Mouse (Mus musculus): ENCODE data around the gene Tgtp2. TPM values are rescaled to one million over a fixed set of nuclear protein-coding genes. Genes with fewer than 3 reads are reported as not detected.
"Not testable (repeated sequence)": the region's sequence is repeated elsewhere in the genome, so short reads cannot be mapped to it uniquely, and the experiment has no call there.

Gene Tgtp2
- not detected in 2 replicates for polyA plus RNA-seq (2016; fragmentation: Nextera tagmentation; extraction: Ambion mirVana)

GRCm38 (mm10) chr11:49063713-49064469 lies at the start of gene Tgtp2:
Gene Tgtp2, minus strand, starts transcription at chr11:49064206.
- not testable (repeated sequence) for DNase-seq (ENCODE audit: extremely low spot score, low spot score); H3K27ac ChIP-seq; H3K4me1 ChIP-seq; H3K4me3 ChIP-seq; H3K36me3 ChIP-seq (replicated peaks); H3K27me3 ChIP-seq (ENCODE audit: poor library complexity, severe bottlenecking); H3K9me3 ChIP-seq
- WGBS = 81% methylated on average over 5 of the region's 5 CpGs

DNA sequence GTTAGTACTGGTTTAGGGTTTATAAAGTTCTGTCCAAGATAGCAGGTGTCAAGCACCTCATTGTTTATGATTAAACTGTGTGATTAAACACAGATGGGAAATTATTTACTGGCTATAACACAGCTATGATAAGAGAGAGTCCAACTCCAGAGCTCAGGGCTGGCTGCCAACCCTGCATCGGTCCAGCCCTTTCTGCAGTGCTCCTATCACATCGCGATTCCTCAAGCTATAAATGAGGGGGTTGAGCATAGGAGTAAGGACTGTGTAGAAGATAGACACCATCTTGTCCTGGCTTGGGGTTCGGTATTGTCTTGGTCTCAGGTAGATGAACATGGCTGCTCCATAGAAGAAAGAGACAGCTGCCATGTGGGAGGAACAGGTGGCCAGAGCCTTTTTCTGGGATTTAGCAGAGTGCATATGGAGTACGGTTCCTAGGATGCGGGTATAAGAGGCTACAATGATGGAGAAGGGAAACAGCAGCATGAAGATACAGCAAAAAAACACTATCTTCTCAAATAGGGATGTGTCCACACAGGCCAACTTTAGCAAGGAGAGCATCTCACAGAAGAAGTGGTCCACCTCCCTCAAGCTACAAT lies 48.7 kb upstream of the Tgtp2 start:
- whole genome bisulfite sequencing = 85% methylated on average over 6 of the region's 6 CpGs
- DNase-seq (ENCODE audit: extremely low spot score, low spot score) = no peak
- H3K36me3 ChIP-seq (replicated peaks) = no peaks in the 10 kb centered on the region
- H3K4me1 ChIP-seq = 0 out of 2 replicates have a peak, but pooled peaks cover 6% of the 10 kb centered on the region
- H3K27me3 ChIP-seq (ENCODE audit: poor library complexity, severe bottlenecking) = no peaks in the 10 kb centered on the region
- H3K4me3 ChIP-seq = no peak overlapping the region
- no peaks in the 10 kb centered on the region for H3K9me3 ChIP-seq
- no peak overlapping the region for H3K27ac ChIP-seq

DNA sequence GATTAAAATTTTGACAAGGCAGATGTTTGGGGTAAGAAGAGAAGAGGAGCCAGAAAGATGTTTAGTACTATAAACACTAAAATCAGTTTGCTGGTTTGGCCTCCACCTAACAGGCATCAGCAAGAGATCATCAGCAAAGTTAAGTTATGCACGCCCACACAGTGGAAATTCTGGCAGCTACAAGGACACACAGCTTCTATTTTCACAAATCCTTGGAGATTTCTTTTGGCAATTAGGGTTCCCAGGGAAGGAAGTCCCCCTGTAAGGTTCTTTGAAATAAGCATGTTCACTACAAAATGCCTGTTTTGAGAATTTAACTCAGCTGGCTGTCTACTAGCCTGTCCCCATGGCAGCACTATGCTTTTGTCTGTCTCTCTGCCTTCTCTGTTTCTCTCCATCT lies 47.0 kb upstream of the Tgtp2 start:
- DNase-seq (ENCODE audit: extremely low spot score, low spot score) = no peak
- Histone ChIP-seq H3K36me3 (replicated peaks) (no peaks in the 10 kb centered on the region), H3K9me3 (no peaks in the 10 kb centered on the region), H3K4me3 (no peak overlapping the region), H3K27ac (no peak overlapping the region), H3K27me3 (ENCODE audit: poor library complexity, severe bottlenecking) (no peaks in the 10 kb centered on the region), H3K4me1 (0 out of 2 replicates have a peak, but pooled peaks cover 7% of the 10 kb centered on the region)
- WGBS = 77% methylated on average over 1 of the region's 1 CpGs

DNA sequence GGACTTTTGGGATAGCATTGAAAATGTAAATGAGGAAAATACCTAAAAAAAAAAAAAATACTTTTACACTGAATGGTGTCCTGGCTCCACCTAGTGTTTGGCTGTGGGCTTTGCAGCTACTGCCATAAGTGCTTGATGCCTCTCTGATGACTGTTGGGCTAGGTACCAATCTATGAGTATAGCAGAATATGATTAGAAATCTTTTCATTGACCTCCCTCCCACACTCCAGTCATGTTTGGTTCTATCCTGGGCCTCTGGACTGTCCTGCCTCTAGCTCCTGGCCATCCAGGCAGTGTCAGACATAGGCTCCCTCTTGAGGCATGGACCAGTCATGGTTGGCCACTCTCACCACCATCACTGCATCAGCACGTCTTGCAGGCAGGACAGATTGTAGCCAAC lies 44.8 kb upstream of the Tgtp2 start:
- Histone ChIP-seq H3K27me3 (ENCODE audit: poor library complexity, severe bottlenecking) (no peaks in the 10 kb centered on the region), H3K27ac (no peak overlapping the region), H3K36me3 (replicated peaks) (no peaks in the 10 kb centered on the region), H3K9me3 (no peaks in the 10 kb centered on the region), H3K4me1 (0 out of 2 replicates have a peak, but pooled peaks cover 7% of the 10 kb centered on the region), H3K4me3 (no peak overlapping the region)
- WGBS = 47% methylated on average over 1 of the region's 1 CpGs
- no peak for DNase-seq (ENCODE audit: extremely low spot score, low spot score)

DNA sequence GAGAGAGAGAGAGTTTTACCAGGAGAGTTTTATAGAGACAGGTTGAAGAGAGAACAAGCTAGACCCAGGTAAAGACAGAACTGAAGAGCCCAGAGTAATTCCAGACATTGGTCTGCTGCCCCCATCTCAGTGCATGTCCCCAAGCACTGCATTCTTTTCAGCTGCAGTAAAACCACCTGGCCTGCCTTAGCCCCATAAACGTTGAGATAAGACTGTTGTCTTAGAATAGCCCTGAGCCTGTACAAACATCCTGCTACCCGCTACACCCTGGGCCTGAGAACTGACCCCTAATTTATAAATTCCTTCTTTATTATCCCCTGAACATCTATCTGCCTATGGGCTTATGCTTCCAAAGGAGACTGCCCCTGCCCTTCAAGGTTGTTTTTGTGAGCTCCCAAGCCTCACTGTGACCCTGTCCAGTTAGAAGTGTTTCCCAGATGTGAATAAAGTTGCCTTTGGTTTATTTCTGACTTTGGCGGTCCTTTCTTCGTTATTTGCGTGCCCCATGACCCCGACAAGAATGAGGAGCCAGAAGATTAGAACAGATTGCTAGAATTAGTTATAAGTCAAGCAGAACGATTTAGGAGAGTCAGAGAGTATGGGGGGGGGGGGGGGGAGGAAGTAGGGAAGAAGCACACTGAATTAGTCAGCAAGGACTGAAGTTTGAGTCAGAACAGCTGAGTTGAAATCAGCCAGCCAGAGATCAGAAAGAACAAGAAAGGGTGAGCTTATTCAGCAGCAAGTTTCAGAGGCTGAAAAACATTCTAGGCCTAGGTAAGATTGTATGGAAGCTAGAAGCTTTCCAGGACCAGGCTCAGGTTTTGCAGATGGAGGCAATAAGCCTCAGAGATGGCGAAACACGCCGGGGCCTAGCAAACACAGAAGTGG lies 43.9 kb upstream of the Tgtp2 start:
- WGBS = 64% methylated on average over 10 of the region's 10 CpGs

GRCm38 (mm10) chr11:49105752-49106151 lies 41.7 kb upstream of the Tgtp2 start:
- H3K27me3 ChIP-seq (ENCODE audit: poor library complexity, severe bottlenecking) = no peaks in the 10 kb centered on the region
- H3K4me3 ChIP-seq = no peak overlapping the region
- WGBS = 58% methylated on average over 1 of the region's 1 CpGs
- no peak overlapping the region for H3K27ac ChIP-seq
- peaks cover 14% of the 10 kb centered on the region; the same call in 1 of the 2 replicates for H3K4me1 ChIP-seq
- H3K36me3 ChIP-seq (replicated peaks) = no peaks in the 10 kb centered on the region
- DNase-seq (ENCODE audit: extremely low spot score, low spot score) = no peak
- no peaks in the 10 kb centered on the region for H3K9me3 ChIP-seq

More for the DNA sequence above, 43.9 kb upstream of the Tgtp2 start:
- Histone ChIP-seq H3K36me3 (replicated peaks) (no peaks in the 10 kb centered on the region), H3K4me1 (peaks cover 12% of the 10 kb centered on the region; the same call in 1 of the 2 replicates), H3K9me3 (no peaks in the 10 kb centered on the region), H3K27ac (no peak overlapping the region), H3K4me3 (no peak overlapping the region), H3K27me3 (ENCODE audit: poor library complexity, severe bottlenecking) (no peaks in the 10 kb centered on the region)
- no peak for DNase-seq (ENCODE audit: extremely low spot score, low spot score)

DNA sequence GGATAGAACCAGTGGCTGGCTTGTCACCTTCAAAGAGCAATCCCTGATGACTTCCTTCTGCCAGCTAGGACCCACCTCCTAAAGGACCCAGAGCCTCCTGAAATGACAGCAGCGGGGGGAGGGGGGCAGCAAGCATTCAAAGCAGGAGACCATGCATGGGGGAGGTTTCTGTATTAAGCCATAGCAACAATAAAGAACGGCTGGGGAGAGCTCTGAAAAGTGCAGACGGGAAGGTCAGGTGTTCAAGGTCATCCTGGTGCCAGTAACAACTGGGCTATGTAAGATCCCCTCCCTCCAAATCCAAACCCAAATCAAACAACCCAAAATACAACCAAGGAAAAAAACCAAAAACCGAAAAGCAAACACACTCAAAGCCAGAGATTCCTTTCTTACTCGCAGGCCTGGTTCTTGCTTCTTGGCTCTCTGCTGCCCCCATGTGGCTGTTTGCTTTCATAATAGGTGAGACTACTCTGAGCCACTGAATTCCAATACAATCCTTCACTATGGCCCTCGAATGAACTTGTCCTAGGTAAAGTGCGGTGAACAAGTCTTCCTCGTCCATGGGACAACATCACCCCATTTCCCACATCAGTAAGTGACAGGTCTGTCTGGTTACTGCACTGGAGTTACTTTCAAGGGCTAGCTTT lies 39.2 kb upstream of the Tgtp2 start:
- WGBS = 25% methylated on average over 8 of the region's 8 CpGs
- H3K9me3 ChIP-seq = no peaks in the 10 kb centered on the region
- H3K4me1 ChIP-seq = peaks cover 12% of the 10 kb centered on the region; the same call in 1 of the 2 replicates
- no peaks in the 10 kb centered on the region for H3K36me3 ChIP-seq (replicated peaks)
- H3K4me3 ChIP-seq = no peak overlapping the region
- H3K27ac ChIP-seq = no peak overlapping the region
- no peaks in the 10 kb centered on the region for H3K27me3 ChIP-seq (ENCODE audit: poor library complexity, severe bottlenecking)
- peak; percentile 80 for DNase-seq (ENCODE audit: extremely low spot score, low spot score)

- DNase-seq (ENCODE audit: extremely low spot score, low spot score) = no peak
- Histone ChIP-seq H3K27ac (no peak overlapping the region), H3K36me3 (replicated peaks) (no peaks in the 10 kb centered on the region), H3K4me1 (peaks cover 6% of the 10 kb centered on the region; the same call in 1 of the 2 replicates), H3K9me3 (no peaks in the 10 kb centered on the region), H3K4me3 (no peak overlapping the region), H3K27me3 (ENCODE audit: poor library complexity, severe bottlenecking) (no peaks in the 10 kb centered on the region)
- WGBS = 69% methylated on average over 5 of the region's 5 CpGs
Observed at GRCm38 (mm10) chr11:49101500-49101899, 37.5 kb upstream of the Tgtp2 start.

GRCm38 (mm10) chr11:49100409-49100808 lies 36.4 kb upstream of the Tgtp2 start:
- Histone ChIP-seq H3K27me3 (ENCODE audit: poor library complexity, severe bottlenecking) (no peaks in the 10 kb centered on the region), H3K27ac (no peak overlapping the region), H3K36me3 (replicated peaks) (no peaks in the 10 kb centered on the region), H3K9me3 (no peaks in the 10 kb centered on the region), H3K4me1 (peaks cover 8% of the 10 kb centered on the region; the same call in 1 of the 2 replicates), H3K4me3 (no peak overlapping the region)
- WGBS = 89% methylated on average over 3 of the region's 3 CpGs
- DNase-seq (ENCODE audit: extremely low spot score, low spot score) = no peak

- H3K4me1 ChIP-seq = peaks cover 4% of the 10 kb centered on the region; the same call in 1 of the 2 replicates
- no peaks in the 10 kb centered on the region for H3K27me3 ChIP-seq (ENCODE audit: poor library complexity, severe bottlenecking)
- no peaks in the 10 kb centered on the region for H3K36me3 ChIP-seq (replicated peaks)
- H3K9me3 ChIP-seq = no peaks in the 10 kb centered on the region
- no peak for DNase-seq (ENCODE audit: extremely low spot score, low spot score)
- no peak overlapping the region for H3K27ac ChIP-seq
- 76% methylated on average over 4 of the region's 4 CpGs for WGBS
- no peak overlapping the region for H3K4me3 ChIP-seq
Observed at GRCm38 (mm10) chr11:49095367-49095766, 31.4 kb upstream of the Tgtp2 start.

GRCm38 (mm10) chr11:49093861-49094660 lies 30.1 kb upstream of the Tgtp2 start:
- peaks cover 4% of the 10 kb centered on the region; the same call in 1 of the 2 replicates for H3K4me1 ChIP-seq
- no peaks in the 10 kb centered on the region for H3K36me3 ChIP-seq (replicated peaks)
- H3K4me3 ChIP-seq = no peak overlapping the region
- no peaks in the 10 kb centered on the region for H3K9me3 ChIP-seq
- H3K27me3 ChIP-seq (ENCODE audit: poor library complexity, severe bottlenecking) = no peaks in the 10 kb centered on the region
- 93% methylated on average over 6 of the region's 6 CpGs for WGBS
- no peak for DNase-seq (ENCODE audit: extremely low spot score, low spot score)
- H3K27ac ChIP-seq = no peak overlapping the region

Data from forebrain, embryonic 10.5 days (tissue).